Mouse (Mus musculus) G1E (cell line): ENCODE measurements around the gene Medag.

Source experiments
- CTCF ChIP-seq: IDR thresholded peaks from 2 replicates; pipeline ENCODE4 v1.5.1; 2012; ENCODE audit warnings: low read depth, low read length, inconsistent platforms, mixed read lengths
- GATA1 ChIP-seq: IDR thresholded peaks from 2 replicates; pipeline ENCODE4 v1.6.1; 2012; ENCODE audit warnings: borderline replicate concordance, low read length, inconsistent platforms, mixed read lengths

- no peak for TF ChIP-seq CTCF
- TF ChIP-seq GATA1, result no peak
These were observed 63.3 kb downstream of the Medag start for GRCm38 (mm10) chr5:149474701-149475468.
